Mouse (Mus musculus) kidney, embryonic 14.5 days (tissue): Measurements from ENCODE around the gene Rps19. TPM values are rescaled to one million over a fixed set of nuclear protein-coding genes. Genes with fewer than 3 reads are reported as not detected.

Experiments used
- ATAC-seq: fragments of 200-750 bp; cut with Nextera tagmentation; 2 replicates; pipeline ENCODE4 v1.8.0; 2017; ENCODE audit warnings: moderate number of reproducible peaks, mild to moderate bottlenecking, moderate TSS enrichment, moderate library complexity; ENCODE audit not compliant: low FRiP score, low TSS enrichment
- H3K27ac ChIP-seq: fragments of 300-500 bp; sonication (generic); 2 replicates; pipeline ENCODE4 v1.5.1; 2014; ENCODE audit warnings: low read depth, mild to moderate bottlenecking, low read length, moderate library complexity, mixed read lengths
- H3K27me3 ChIP-seq: fragments of 300-500 bp; sonication (generic); 2 replicates; pipeline ENCODE4 v1.6.1; 2014; ENCODE audit warnings: mild to moderate bottlenecking, low read length; ENCODE audit not compliant: control insufficient read depth, insufficient read depth
- H3K36me3 ChIP-seq: fragments of 300-500 bp; sonication (generic); 2 replicates; pipeline ENCODE4 v1.6.1; 2014; ENCODE audit warnings: low read length, mixed read lengths; ENCODE audit not compliant: control insufficient read depth, insufficient read depth
- H3K4me1 ChIP-seq: fragments of 300-500 bp; sonication (generic); 2 replicates; pipeline ENCODE4 v1.6.1; 2014; ENCODE audit warnings: low read length, mixed read lengths; ENCODE audit not compliant: control insufficient read depth, insufficient read depth
- H3K4me2 ChIP-seq: fragments of 300-500 bp; sonication (generic); replicated peaks from 2 replicates; pipeline ENCODE4 v1.6.1; 2014; ENCODE audit warnings: low read depth, mild to moderate bottlenecking, low read length
- H3K4me3 ChIP-seq: fragments of 300-500 bp; sonication (generic); 2 replicates; pipeline ENCODE4 v1.5.1; 2014; ENCODE audit warnings: mild to moderate bottlenecking, low read length
- H3K9ac ChIP-seq: fragments of 300-500 bp; sonication (generic); 2 replicates; pipeline ENCODE4 v1.6.1; 2014; ENCODE audit warnings: low read depth, mild to moderate bottlenecking, low read length, moderate library complexity
- H3K9me3 ChIP-seq: fragments of 300-500 bp; sonication (generic); 2 replicates; pipeline ENCODE4 v1.6.1; 2016; ENCODE audit warnings: low read length; ENCODE audit not compliant: control insufficient read depth
- WGBS: fragments of 180-500 bp; shearing (Covaris S2); extraction: QIAGEN DNeasy Blood & Tissue Kit; methylation state at CpG from one replicate; pipeline ENCODE4 v1.1.7; 2014; 5-methylcytosine and 5-hydroxymethylcytosine counted together
- polyA plus RNA-seq: library from polyadenylated mRNA; unstranded; fragments of >200 nt; fragmentation: Nextera tagmentation; extraction: Ambion mirVana; gene quantifications from 2 replicates; pipeline ENCODE4 v1.2.1, GENCODE M21; 2014

Rps19 gene
- polyA plus RNA-seq, 1 experiment from 2014 or later = 2,731 TPM

- Histone ChIP-seq H3K4me3 (peak overlapping the region; percentile 90), H3K36me3 (peaks cover 51% of the 10 kb centered on the region), H3K4me2 (peak overlapping the region; percentile 65), H3K9me3 (no peaks in the 10 kb centered on the region), H3K27me3 (no peaks in the 10 kb centered on the region), H3K4me1 (peaks cover 32% of the 10 kb centered on the region), H3K9ac (peak overlapping the region; percentile 100), H3K27ac (peak overlapping the region; percentile 89; the same call in 1 of the 2 replicates)
- no peak for ATAC-seq
- WGBS = 33% methylated on average over 12 of the region's 12 CpGs
Measured at GRCm38 (mm10) chr7:24885468-24886307, 1.5 kb downstream of the Rps19 start.

- Histone ChIP-seq H3K9me3 (no peaks in the 10 kb centered on the region), H3K4me1 (peaks cover 32% of the 10 kb centered on the region), H3K4me3 (peak overlapping the region; percentile 90), H3K27ac (peak overlapping the region; percentile 53; the same call in 1 of the 2 replicates), H3K27me3 (no peaks in the 10 kb centered on the region), H3K4me2 (peak overlapping the region; percentile 65), H3K9ac (peak overlapping the region; percentile 100), H3K36me3 (peaks cover 57% of the 10 kb centered on the region)
- WGBS = 61% methylated on average over 4 of the region's 4 CpGs
- no peak for ATAC-seq
Measured at GRCm38 (mm10) chr7:24886308-24886633, 2.1 kb downstream of the Rps19 start.

- WGBS = 73% methylated on average over 4 of the region's 4 CpGs
- H3K4me1 ChIP-seq = peaks cover 32% of the 10 kb centered on the region
- no peaks in the 10 kb centered on the region for H3K27me3 ChIP-seq
- H3K36me3 ChIP-seq = peaks cover 58% of the 10 kb centered on the region
- no peak for ATAC-seq
- no peak overlapping the region for H3K27ac ChIP-seq
- peak overlapping the region; percentile 100; the same call in 1 of the 2 replicates for H3K9ac ChIP-seq
- peak overlapping the region; percentile 90; the same call in 1 of the 2 replicates for H3K4me3 ChIP-seq
- H3K4me2 ChIP-seq = peak overlapping the region; percentile 65
- no peaks in the 10 kb centered on the region for H3K9me3 ChIP-seq
Measured at GRCm38 (mm10) chr7:24887096-24887495, 2.9 kb downstream of the Rps19 start.

GRCm38 (mm10) chr7:24889431-24890220, 5.5 kb downstream of the Rps19 start:
- H3K4me3 ChIP-seq = no peak overlapping the region
- peak overlapping the region; percentile 32; the same call in 1 of the 2 replicates for H3K27ac ChIP-seq
- 78% methylated on average over 6 of the region's 6 CpGs for WGBS
- no peak overlapping the region for H3K4me2 ChIP-seq
- H3K4me1 ChIP-seq = peaks cover 32% of the 10 kb centered on the region
- no peaks in the 10 kb centered on the region for H3K9me3 ChIP-seq
- peak; percentile 16; the same call in 1 of the 2 replicates for ATAC-seq
- peaks cover 58% of the 10 kb centered on the region for H3K36me3 ChIP-seq
- no peaks in the 10 kb centered on the region for H3K27me3 ChIP-seq
- peak overlapping the region; percentile 25; the same call in 1 of the 2 replicates for H3K9ac ChIP-seq

- 0 out of 2 replicates have a peak overlapping the region, but pooled peaks have one; percentile 32 for H3K27ac ChIP-seq
- peak; percentile 29; the same call in 1 of the 2 replicates for ATAC-seq
- no peak overlapping the region for H3K4me2 ChIP-seq
- H3K27me3 ChIP-seq = no peaks in the 10 kb centered on the region
- peaks cover 29% of the 10 kb centered on the region for H3K4me1 ChIP-seq
- peaks cover 58% of the 10 kb centered on the region for H3K36me3 ChIP-seq
- WGBS = 33% methylated on average over 10 of the region's 10 CpGs
- H3K4me3 ChIP-seq = no peak overlapping the region
- H3K9ac ChIP-seq = no peak overlapping the region
- H3K9me3 ChIP-seq = no peaks in the 10 kb centered on the region
Measured at GRCm38 (mm10) chr7:24890281-24891216, 6.4 kb downstream of the Rps19 start.

GRCm38 (mm10) chr7:24891241-24892124, 7.3 kb downstream of the Rps19 start:
- ATAC-seq = no peak
- H3K27ac ChIP-seq = no peak overlapping the region
- WGBS = 77% methylated on average over 3 of the region's 3 CpGs
- no peak overlapping the region for H3K9ac ChIP-seq
- H3K4me2 ChIP-seq = no peak overlapping the region
- no peak overlapping the region for H3K4me3 ChIP-seq
- no peaks in the 10 kb centered on the region for H3K27me3 ChIP-seq
- peaks cover 48% of the 10 kb centered on the region for H3K36me3 ChIP-seq
- H3K4me1 ChIP-seq = peaks cover 20% of the 10 kb centered on the region
- H3K9me3 ChIP-seq = no peaks in the 10 kb centered on the region

GRCm38 (mm10) chr7:24892125-24892583, 8.0 kb downstream of the Rps19 start:
- no peaks in the 10 kb centered on the region for H3K9me3 ChIP-seq
- WGBS = 72% methylated on average over 2 of the region's 2 CpGs
- H3K4me2 ChIP-seq = no peak overlapping the region
- H3K27me3 ChIP-seq = no peaks in the 10 kb centered on the region
- peaks cover 42% of the 10 kb centered on the region for H3K36me3 ChIP-seq
- no peak overlapping the region for H3K9ac ChIP-seq
- H3K4me1 ChIP-seq = peaks cover 13% of the 10 kb centered on the region
- no peak overlapping the region for H3K4me3 ChIP-seq
- ATAC-seq = no peak
- H3K27ac ChIP-seq = no peak overlapping the region
